In genomic region chr17:27768817-27769542, GRCm38 (mm10) we compare ENCODE assay signal across 8 mouse cellular contexts. TPM values are rescaled to one million over a fixed set of nuclear protein-coding genes. Genes with fewer than 3 reads are reported as not detected.
DNase-seq lines count a peak whose midpoint lies in the region; ATAC-seq lines count a peak whose summit lies in the region.
"Had no signal": no experiment of that assay in that cellular context is flagged by ENCODE, and none has a peak within 500 bp of the region (broad histone marks: within the 10 kb centered on the region; RNA-seq: fewer than 3 reads in every experiment).

No protein-coding gene starts in this region.

- no peaks in the 10 kb centered on the region for H3K4me1 ChIP-seq in forebrain, embryonic 15.5 days
- H3K4me1 ChIP-seq in limb, embryonic 10.5 days: peaks cover 13% of the 10 kb centered on the region
- H3K4me1 ChIP-seq in midbrain, embryonic 13.5 days (replicated peaks): no peaks in the 10 kb centered on the region

- H3K9me3 ChIP-seq in forebrain, embryonic 15.5 days: no peaks in the 10 kb centered on the region
- H3K9me3 ChIP-seq in limb, embryonic 10.5 days (replicated peaks): no peaks in the 10 kb centered on the region; the same call in 1 of the 2 replicates
- H3K9me3 ChIP-seq in midbrain, embryonic 13.5 days: peaks cover 6% of the 10 kb centered on the region

- no peak overlapping the region for H3K9ac ChIP-seq in forebrain, embryonic 15.5 days (replicated peaks)
- H3K9ac ChIP-seq in midbrain, embryonic 13.5 days (replicated peaks): no peak overlapping the region

- WGBS in forebrain, embryonic 15.5 days: 60% methylated on average over 8 of the region's 8 CpGs
- WGBS in limb, embryonic 10.5 days: 69% methylated on average over 8 of the region's 8 CpGs
- 69% methylated on average over 8 of the region's 8 CpGs for WGBS in midbrain, embryonic 13.5 days

- 0 out of 2 replicates have a peak, but pooled peaks have one; percentile 63 for ATAC-seq in forebrain, embryonic 15.5 days (replicated peaks)
- peak; percentile 84 for ATAC-seq in midbrain, embryonic 13.5 days

- no peak overlapping the region for H3K4me3 ChIP-seq in forebrain, embryonic 15.5 days
- no peak overlapping the region for H3K4me3 ChIP-seq in limb, embryonic 10.5 days
- H3K4me3 ChIP-seq in midbrain, embryonic 13.5 days (replicated peaks): no peak overlapping the region

- no peak overlapping the region for H3K4me2 ChIP-seq in forebrain, embryonic 15.5 days (replicated peaks)
- no peak overlapping the region for H3K4me2 ChIP-seq in midbrain, embryonic 13.5 days (replicated peaks)

- H3K27ac ChIP-seq in forebrain, embryonic 15.5 days (replicated peaks): no peak overlapping the region
- no peak overlapping the region for H3K27ac ChIP-seq in limb, embryonic 10.5 days
- H3K27ac ChIP-seq in midbrain, embryonic 13.5 days: no peak overlapping the region

- H3K36me3 ChIP-seq in forebrain, embryonic 15.5 days: peaks cover 13% of the 10 kb centered on the region
- H3K36me3 ChIP-seq in limb, embryonic 10.5 days: peaks cover 77% of the 10 kb centered on the region
- H3K36me3 ChIP-seq in midbrain, embryonic 13.5 days: peaks cover 31% of the 10 kb centered on the region

- no peaks in the 10 kb centered on the region for H3K27me3 ChIP-seq in forebrain, embryonic 15.5 days
- H3K27me3 ChIP-seq in limb, embryonic 10.5 days (ENCODE audit: low read depth, poor library complexity, severe bottlenecking): no peaks in the 10 kb centered on the region
- H3K27me3 ChIP-seq in midbrain, embryonic 13.5 days: no peaks in the 10 kb centered on the region

- peak; percentile 23 for DNase-seq in T-cell, adult 2 months (ENCODE audit: low spot score)
- DNase-seq in cerebellum, adult 11 months: peak; percentile 77
- peak; percentile 76 for DNase-seq in induced T-regulatory cell, adult 2 months (ENCODE audit: low read depth)
- peak; percentile 81 for DNase-seq in limb, embryonic 10.5 days (ENCODE audit: low spot score)
- DNase-seq in spleen, postnatal 10 days (ENCODE audit: low spot score in 2 of 2): peak; percentile 78 to 87

RNA-seq across cellular contexts. Expression of gene Spdef, which starts 40.2 kb away (rescaled TPM):
- 0.49 and 0.51 TPM in 2 replicates for polyA plus RNA-seq in forebrain, embryonic 15.5 days (2015; fragmentation: Nextera tagmentation; extraction: Ambion mirVana)
- polyA plus RNA-seq in limb, embryonic 10.5 days (2016; fragmentation: Nextera tagmentation; extraction: Ambion mirVana): 0.26 TPM in 1 of 2 replicates, not detected in the other
- 0.90 and 1.3 TPM in 2 replicates for polyA plus RNA-seq in midbrain, embryonic 13.5 days (2015; fragmentation: Nextera tagmentation; extraction: Ambion mirVana)
- polyA plus RNA-seq: macrophage had no signal

RNA-seq across cellular contexts. Expression of gene D17Wsu92e, which starts 51.5 kb away (rescaled TPM):
- polyA plus RNA-seq in forebrain, embryonic 15.5 days (2015; fragmentation: Nextera tagmentation; extraction: Ambion mirVana): 10.6 and 10.8 TPM in 2 replicates
- 15.3 and 17.6 TPM in 2 replicates for polyA plus RNA-seq in limb, embryonic 10.5 days (2016; fragmentation: Nextera tagmentation; extraction: Ambion mirVana)
- 9.6 and 9.7 TPM in 2 replicates for polyA plus RNA-seq in midbrain, embryonic 13.5 days (2015; fragmentation: Nextera tagmentation; extraction: Ambion mirVana)

Comparison
In these comparisons a context has a peak if more than half of its experiments do, and no peak if none do; other contexts are left out.
1. DNase-seq: peak in every context shown above with its lines; median percentile 82 in spleen, postnatal 10 days; 81 in limb, embryonic 10.5 days; 77 in cerebellum, adult 11 months; 76 in induced T-regulatory cell, adult 2 months; 23 in T-cell, adult 2 months.